Comparison of ENCODE assay signal across 7 mouse cellular contexts in the genomic region with DNA sequence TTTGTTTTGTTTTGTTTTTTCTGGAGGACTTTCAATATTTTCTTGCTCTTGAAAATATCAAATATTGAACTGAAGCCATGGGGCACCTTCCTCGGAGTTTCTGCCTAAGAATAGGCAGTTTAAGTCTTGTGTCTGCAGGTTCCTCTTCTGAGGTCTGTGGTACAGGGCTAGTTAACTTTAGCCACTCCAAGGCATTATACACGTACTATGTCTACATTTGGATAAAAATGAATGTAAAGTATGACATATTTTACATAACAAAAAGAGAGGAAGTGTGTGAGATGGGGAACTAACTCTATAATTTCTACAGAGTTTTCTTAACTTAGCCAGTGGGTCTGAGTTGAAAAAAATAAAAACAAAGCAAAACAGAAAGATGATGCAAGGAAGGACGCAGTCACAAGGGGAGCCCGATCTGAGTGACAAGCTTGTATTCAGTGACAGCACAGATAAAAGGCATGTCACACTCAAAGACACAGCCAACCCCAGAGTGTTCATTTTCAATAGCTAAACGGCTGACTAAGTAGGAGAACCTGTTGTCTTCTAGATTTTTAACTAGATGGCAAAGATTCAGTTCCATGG.
DNase-seq lines count a peak whose midpoint lies in the region; ATAC-seq and TF ChIP-seq lines count a peak whose summit lies in the region.

No protein-coding gene starts in this region.

- TF ChIP-seq CTCF in left cerebral cortex, adult 2 months (IDR thresholded peaks at IDR 0.05) = no peak

- H3K9me3 ChIP-seq in hindbrain, embryonic 11.5 days (ENCODE audit: control insufficient read depth, low read length) = no peaks in the 10 kb centered on the region
- H3K9me3 ChIP-seq in megakaryocyte, embryonic 14.5 days = no peaks in the 10 kb centered on the region

- peak; percentile 7 for DNase-seq in 3T3-L1 (ENCODE audit: low read depth, low spot score)
- DNase-seq in B cell, adult 2 months = peak; percentile 19 to 32
- DNase-seq in hindbrain, embryonic 11.5 days (ENCODE audit: low spot score) = peak; percentile 31
- no peak for DNase-seq in thymus, adult 18-20 months
- no peak for DNase-seq in left cerebral cortex, adult 2 months (ENCODE audit: extremely low spot score in 1 of 2, low spot score in 2 of 2)
- DNase-seq in layer of hippocampus, postnatal 25 days (ENCODE audit: extremely low spot score in 1 of 2, low spot score in 1 of 2) = no peak

- H3K36me3 ChIP-seq in hindbrain, embryonic 11.5 days (ENCODE audit: control insufficient read depth, insufficient read depth, low read length) = no peaks in the 10 kb centered on the region
- H3K36me3 ChIP-seq in megakaryocyte, embryonic 14.5 days (replicated peaks; ENCODE audit: low read length) = no peaks in the 10 kb centered on the region

- intact Hi-C loops in left cerebral cortex, adult 2 months (cut with DNase I) = no loop called here

- 21% methylated on average over 5 of the region's 5 CpGs for WGBS in hindbrain, embryonic 11.5 days

- no peak for ATAC-seq in hindbrain, embryonic 11.5 days (ENCODE audit: low FRiP score)

- peak overlapping the region; percentile 44; the same call in 1 of the 2 replicates for H3K4me3 ChIP-seq in hindbrain, embryonic 11.5 days (ENCODE audit: low read depth, low read length)
- peak overlapping the region; percentile 67 for H3K4me3 ChIP-seq in megakaryocyte, embryonic 14.5 days (replicated peaks)
- H3K4me3 ChIP-seq in left cerebral cortex, adult 2 months = no peak overlapping the region

- no peak overlapping the region for H3K27ac ChIP-seq in hindbrain, embryonic 11.5 days (ENCODE audit: low read depth, low read length)
- no peak overlapping the region for H3K27ac ChIP-seq in left cerebral cortex, adult 2 months

- no peaks in the 10 kb centered on the region for H3K27me3 ChIP-seq in hindbrain, embryonic 11.5 days (ENCODE audit: control insufficient read depth, insufficient read depth, low read length)
- peaks cover 8% of the 10 kb centered on the region for H3K27me3 ChIP-seq in megakaryocyte, embryonic 14.5 days (replicated peaks)

- no peaks in the 10 kb centered on the region for H3K4me1 ChIP-seq in hindbrain, embryonic 11.5 days (replicated peaks; ENCODE audit: control insufficient read depth, insufficient read depth, low read length)
- peaks cover 37% of the 10 kb centered on the region for H3K4me1 ChIP-seq in megakaryocyte, embryonic 14.5 days

- H3K9ac ChIP-seq in hindbrain, embryonic 11.5 days (ENCODE audit: low read depth, low read length) = no peak overlapping the region

- H3K4me2 ChIP-seq in hindbrain, embryonic 11.5 days (replicated peaks; ENCODE audit: low read depth, low read length) = peak overlapping the region; percentile 75

Comparison
In these comparisons a context has a peak if more than half of its experiments do, and no peak if none do; other contexts are left out.
1. DNase-seq: peak in 3T3-L1 (single experiment), B cell, adult 2 months (2 of 2) and hindbrain, embryonic 11.5 days (single experiment); none in thymus, adult 18-20 months (0 of 2), left cerebral cortex, adult 2 months (0 of 2) and layer of hippocampus, postnatal 25 days (0 of 2).